Mouse (Mus musculus) MEL (cell line): ENCODE results near the gene Tfe3.

Experiments used
- CHD1 ChIP-seq: IDR thresholded peaks from 2 replicates; pipeline ENCODE4 v1.6.1; 2012; ENCODE audit warnings: low read depth, mild to moderate bottlenecking, inconsistent platforms, low read length, improper control_type of control experiment
- CTCF ChIP-seq, 3 experiments: IDR thresholded peaks in 2 of 3; conservative IDR thresholded peaks in 1 of 3; 2 replicates each; pipeline ENCODE4 v1.5.1; 2011 to 2012; ENCODE audit warnings: low read length in 3 of 3, low read depth in 2 of 3, mild to moderate bottlenecking in 2 of 3, improper control_type of control experiment in 1 of 3, inconsistent platforms in 1 of 3, mixed read lengths in 1 of 3, moderate library complexity in 1 of 3; ENCODE audit not compliant: control insufficient read depth in 1 of 3, insufficient read depth in 1 of 3, poor library complexity in 1 of 3, severe bottlenecking in 1 of 3
- EP300 ChIP-seq, 2 experiments: IDR thresholded peaks; 2 replicates each; pipeline ENCODE4 v1.6.1; 2011; ENCODE audit warnings: improper control_type of control experiment in 2 of 2, low read length in 2 of 2, low read depth in 1 of 2, mild to moderate bottlenecking in 1 of 2
- MAFK ChIP-seq: IDR thresholded peaks from 2 replicates; pipeline ENCODE4 v1.6.1; 2011; ENCODE audit warnings: low read depth, mild to moderate bottlenecking, low read length, improper control_type of control experiment, borderline replicate concordance
- NELFE ChIP-seq: IDR thresholded peaks from 2 replicates; pipeline ENCODE4 v1.6.1; 2011; ENCODE audit warnings: low read depth, low read length, improper control_type of control experiment
- POLR2A ChIP-seq, 2 experiments: IDR thresholded peaks; 2 replicates each; pipeline ENCODE4 v1.6.1; 2011 to 2012; ENCODE audit warnings: low read length in 2 of 2, mild to moderate bottlenecking in 2 of 2, control low read depth in 1 of 2, improper control_type of control experiment in 1 of 2, low read depth in 1 of 2, moderate library complexity in 1 of 2; ENCODE audit not compliant: control insufficient read depth in 1 of 2, insufficient read depth in 1 of 2, poor library complexity in 1 of 2
- POLR2AphosphoS2 ChIP-seq: IDR thresholded peaks from 2 replicates; pipeline ENCODE4 v1.6.1; 2011; ENCODE audit warnings: low read length, improper control_type of control experiment
- RAD21 ChIP-seq: IDR thresholded peaks from 2 replicates; pipeline ENCODE4 v1.6.1; 2011; ENCODE audit warnings: mild to moderate bottlenecking, low read depth, low read length, improper control_type of control experiment
- USF2 ChIP-seq, 2 experiments: IDR thresholded peaks; 2 replicates each; pipeline ENCODE4 v1.6.1; 2011 to 2012; ENCODE audit warnings: improper control_type of control experiment in 2 of 2, low read length in 2 of 2, borderline replicate concordance in 1 of 2, inconsistent platforms in 1 of 2, low read depth in 1 of 2, mild to moderate bottlenecking in 1 of 2; ENCODE audit not compliant: insufficient read depth in 1 of 2
- ZMIZ1 ChIP-seq: IDR thresholded peaks from 2 replicates; pipeline ENCODE4 v1.6.1; 2012; ENCODE audit warnings: low read depth, mild to moderate bottlenecking, inconsistent platforms, low read length, improper control_type of control experiment, moderate library complexity

GRCm38 (mm10) chrX:7778450-7779244 lies 16.3 kb downstream of the Tfe3 start:
- TF ChIP-seq USF2 (IDR thresholded peaks at IDR 0.05; ENCODE audit: borderline replicate concordance in 1 of 2, insufficient read depth in 1 of 2, low read depth in 1 of 2, low read length in 2 of 2) (no peak), CTCF (IDR thresholded peaks at IDR 0.05 in 2 of 3, conservative IDR thresholded peaks at IDR 0.05 in 1 of 3; ENCODE audit: control insufficient read depth in 1 of 3, insufficient read depth in 1 of 3, low read depth in 2 of 3, low read length in 3 of 3, poor library complexity in 1 of 3, severe bottlenecking in 1 of 3) (no peak), MAFK (no peak), NELFE (peak; percentile 48), POLR2AphosphoS2 (no peak; the same call in 1 of the 2 replicates), CHD1 (no peak; the same call in 1 of the 2 replicates), EP300 (IDR thresholded peaks at IDR 0.05; ENCODE audit: low read depth in 1 of 2, low read length in 2 of 2) (peak; percentile 96 to 98), ZMIZ1 (no peak), RAD21 (no peak), POLR2A (IDR thresholded peaks at IDR 0.05; ENCODE audit: control insufficient read depth in 1 of 2, insufficient read depth in 1 of 2, low read depth in 1 of 2, low read length in 2 of 2, poor library complexity in 1 of 2) (no peak)
